Mouse (Mus musculus): ENCODE results near the gene Gm5926. TPM values are rescaled to one million over a fixed set of nuclear protein-coding genes. Genes with fewer than 3 reads are reported as not detected.
"Not testable (repeated sequence)": the region's sequence is repeated elsewhere in the genome, so short reads cannot be mapped to it uniquely, and the experiment has no call there.

Gene Gm5926
- polyA plus RNA-seq (2014; fragmentation: Nextera tagmentation; extraction: Ambion mirVana): not detected in 2 replicates

GRCm38 (mm10) chrX:32650416-32650815 lies at the start of gene Gm5926:
Gene Gm5926, plus strand, starts transcription at chrX:32650716.
- H3K27me3 ChIP-seq (ENCODE audit: control insufficient read depth, insufficient read depth, low read length); ATAC-seq (ENCODE audit: low FRiP score); H3K9ac ChIP-seq; H3K27ac ChIP-seq; H3K36me3 ChIP-seq (replicated peaks; ENCODE audit: control insufficient read depth, insufficient read depth); H3K4me1 ChIP-seq (replicated peaks; ENCODE audit: control insufficient read depth, insufficient read depth, low read length); DNase-seq (ENCODE audit: low spot score); H3K4me2 ChIP-seq (replicated peaks); H3K9me3 ChIP-seq (ENCODE audit: control insufficient read depth, low read length); H3K4me3 ChIP-seq (replicated peaks; ENCODE audit: low read length): not testable (repeated sequence)
- WGBS: no CpG with 5 or more reads among the region's 1 CpGs

GRCm38 (mm10) chrX:32601008-32601407 lies 49.5 kb upstream of the Gm5926 start:
- not testable (repeated sequence) for H3K4me3 ChIP-seq (replicated peaks; ENCODE audit: low read length); H3K36me3 ChIP-seq (replicated peaks; ENCODE audit: control insufficient read depth, insufficient read depth); ATAC-seq (ENCODE audit: low FRiP score); H3K9ac ChIP-seq; H3K27me3 ChIP-seq (ENCODE audit: control insufficient read depth, insufficient read depth, low read length); H3K4me1 ChIP-seq (replicated peaks; ENCODE audit: control insufficient read depth, insufficient read depth, low read length); H3K9me3 ChIP-seq (ENCODE audit: control insufficient read depth, low read length); DNase-seq (ENCODE audit: low spot score); H3K4me2 ChIP-seq (replicated peaks); H3K27ac ChIP-seq
- 92% methylated on average over 1 of the region's 2 CpGs for WGBS

DNA sequence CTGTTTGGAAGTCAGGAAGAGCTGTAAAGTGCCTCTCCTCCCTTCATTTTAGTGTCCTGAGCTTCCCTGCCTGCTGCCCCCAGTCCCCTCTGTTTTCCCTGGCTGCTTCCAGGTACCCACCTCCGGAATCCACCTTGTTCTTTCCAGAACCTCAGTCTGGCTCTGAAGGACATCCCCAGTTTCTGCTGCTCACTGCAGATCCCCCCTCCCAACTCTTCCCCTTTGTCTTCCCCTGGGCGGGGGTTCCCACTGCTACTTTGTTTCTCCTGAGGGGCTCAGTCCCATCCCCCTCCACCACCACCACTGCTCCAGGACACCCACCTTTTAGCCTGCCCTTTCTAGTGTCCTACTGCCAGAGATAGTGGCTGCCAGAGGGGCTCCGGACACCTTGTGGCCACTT lies 49.1 kb upstream of the Gm5926 start:
- H3K4me1 ChIP-seq (replicated peaks; ENCODE audit: control insufficient read depth, insufficient read depth, low read length); DNase-seq (ENCODE audit: low spot score); ATAC-seq (ENCODE audit: low FRiP score); H3K27me3 ChIP-seq (ENCODE audit: control insufficient read depth, insufficient read depth, low read length); H3K9ac ChIP-seq; H3K9me3 ChIP-seq (ENCODE audit: control insufficient read depth, low read length); H3K4me3 ChIP-seq (replicated peaks; ENCODE audit: low read length); H3K4me2 ChIP-seq (replicated peaks); H3K27ac ChIP-seq; H3K36me3 ChIP-seq (replicated peaks; ENCODE audit: control insufficient read depth, insufficient read depth): not testable (repeated sequence)
- 81% methylated on average over 3 of the region's 3 CpGs for WGBS

Other genes with a start within 250 kb of the Gm5926 start
- gene Btbd35f1, start 90.7 kb upstream of the Gm5926 start, polyA plus RNA-seq (2014; fragmentation: Nextera tagmentation; extraction: Ambion mirVana): not detected in 2 replicates
- gene Btbd35f21, start 75.4 kb downstream of the Gm5926 start, polyA plus RNA-seq (2014; fragmentation: Nextera tagmentation; extraction: Ambion mirVana): not detected in 2 replicates
- not detected in 2 replicates for gene Btbd35f30, start 243.9 kb downstream of the Gm5926 start, polyA plus RNA-seq (2014; fragmentation: Nextera tagmentation; extraction: Ambion mirVana)

Data from hindbrain, embryonic 14.5 days (tissue).